Mouse (Mus musculus) natural killer cell, adult 2 months (primary cell): ENCODE data around the gene Atg16l2.

Source experiments
- DNase-seq, 2 experiments: peaks; one replicate each; pipeline ENCODE4 v3.0.0; 2022; ENCODE audit warnings: low spot score in 2 of 2

Atg16l2 gene

GRCm38 (mm10) chr7:101321218-101321827 is 19.3 kb upstream of the Atg16l2 start:
- DNase-seq, result no peak

GRCm38 (mm10) chr7:101320399-101321217 is 18.6 kb upstream of the Atg16l2 start:
- DNase-seq, result no peak

GRCm38 (mm10) chr7:101319796-101320195 is 17.7 kb upstream of the Atg16l2 start:
- no peak for DNase-seq

- DNase-seq, result no peak
These were observed 16.8 kb upstream of the Atg16l2 start for GRCm38 (mm10) chr7:101318848-101319247.

- DNase-seq, result peak in 1 of 2 experiments; percentile 57
These were observed 15.0 kb upstream of the Atg16l2 start, which contains the start of gene Stard10 for GRCm38 (mm10) chr7:101317014-101317413. Stard10 (plus strand) TSS chr7:101317086.

GRCm38 (mm10) chr7:101316591-101317001 is 14.5 kb upstream of the Atg16l2 start:
- peak; percentile 77 to 88 for DNase-seq

- DNase-seq, result no peak
These were observed 13.6 kb upstream of the Atg16l2 start for GRCm38 (mm10) chr7:101315699-101316098.

- DNase-seq, result no peak
These were observed 12.3 kb upstream of the Atg16l2 start for GRCm38 (mm10) chr7:101314396-101314795.

- DNase-seq, result no peak
These were observed 11.0 kb upstream of the Atg16l2 start for GRCm38 (mm10) chr7:101313033-101313432.

GRCm38 (mm10) chr7:101311061-101311460 is 9.0 kb upstream of the Atg16l2 start:
- peak in 1 of 2 experiments; percentile 31 for DNase-seq

GRCm38 (mm10) chr7:101310327-101311028 is 8.4 kb upstream of the Atg16l2 start:
- DNase-seq, result peak; percentile 98

- no peak for DNase-seq
These were observed 7.9 kb upstream of the Atg16l2 start for GRCm38 (mm10) chr7:101309985-101310326.

GRCm38 (mm10) chr7:101306841-101307240 is 4.8 kb upstream of the Atg16l2 start:
- no peak for DNase-seq

- no peak for DNase-seq
These were observed 640 bp upstream of the Atg16l2 start for GRCm38 (mm10) chr7:101302691-101303090.

- DNase-seq, result peak in 1 of 2 experiments; percentile 54
These were observed 630 bp downstream of the Atg16l2 start for GRCm38 (mm10) chr7:101301361-101301880.

GRCm38 (mm10) chr7:101298375-101298774 is 3.7 kb downstream of the Atg16l2 start:
- no peak for DNase-seq

GRCm38 (mm10) chr7:101297023-101297405 is 5.0 kb downstream of the Atg16l2 start:
- no peak for DNase-seq

GRCm38 (mm10) chr7:101296252-101297022 is 5.6 kb downstream of the Atg16l2 start:
- DNase-seq, result no peak

- DNase-seq, result no peak
These were observed 6.6 kb downstream of the Atg16l2 start for GRCm38 (mm10) chr7:101295438-101295837.

GRCm38 (mm10) chr7:101293611-101294010 is 8.4 kb downstream of the Atg16l2 start:
- no peak for DNase-seq

- no peak for DNase-seq
These were observed 8.9 kb downstream of the Atg16l2 start for GRCm38 (mm10) chr7:101293138-101293537.

- DNase-seq, result no peak
These were observed 9.4 kb downstream of the Atg16l2 start for GRCm38 (mm10) chr7:101292696-101293095.
